Mouse (Mus musculus): ENCODE data around the gene Gpc4.

The Gpc4 gene

DNA sequence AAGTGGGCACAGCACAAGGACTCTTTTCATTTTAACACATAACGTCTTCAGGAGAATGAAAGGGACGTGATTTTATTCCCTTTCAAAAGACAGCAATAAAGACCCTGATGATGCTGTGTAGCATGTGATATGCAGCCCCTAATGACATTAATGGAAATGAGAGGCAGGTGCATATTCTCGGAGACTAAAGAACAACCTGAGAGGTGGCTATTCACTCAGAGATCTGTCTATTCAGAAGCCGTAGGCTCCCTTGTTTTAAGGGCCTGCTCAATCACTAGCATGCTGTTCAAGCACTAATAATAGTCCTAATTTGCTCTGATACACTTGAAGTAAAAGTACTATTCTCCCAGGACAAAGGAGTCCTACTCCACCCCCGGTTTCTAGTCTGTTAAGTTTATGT lies 27.0 kb downstream of the Gpc4 start:
- H3K4me3 ChIP-seq (replicated peaks; ENCODE audit: low read length) = no peak overlapping the region
- TF ChIP-seq NANOG (IDR thresholded peaks at IDR 0.05; ENCODE audit: borderline replicate concordance, low read length) (no peak), CTCF (conservative IDR thresholded peaks at IDR 0.05; ENCODE audit: low read length) (no peak), POU5F1 (IDR thresholded peaks at IDR 0.05; ENCODE audit: borderline replicate concordance, low read length) (no peak)
- H3K36me3 ChIP-seq (ENCODE audit: insufficient read depth, low read length) = no peaks in the 10 kb centered on the region
- peaks cover 13% of the 10 kb centered on the region; the same call in 1 of the 2 replicates for H3K4me1 ChIP-seq (replicated peaks; ENCODE audit: low read depth, low read length)
- H3K27me3 ChIP-seq (ENCODE audit: insufficient read depth, low read length) = no peaks in the 10 kb centered on the region
- no peaks in the 10 kb centered on the region for H3K9me3 ChIP-seq (ENCODE audit: low read length)

- no peak overlapping the region for H3K4me3 ChIP-seq (replicated peaks; ENCODE audit: low read length)
- TF ChIP-seq POU5F1 (IDR thresholded peaks at IDR 0.05; ENCODE audit: borderline replicate concordance, low read length) = no peak
- no peak for TF ChIP-seq CTCF (conservative IDR thresholded peaks at IDR 0.05; ENCODE audit: low read length)
- TF ChIP-seq NANOG (IDR thresholded peaks at IDR 0.05; ENCODE audit: borderline replicate concordance, low read length) = no peak
Observed at GRCm38 (mm10) chrX:52136525-52136924, 28.5 kb downstream of the Gpc4 start.

DNA sequence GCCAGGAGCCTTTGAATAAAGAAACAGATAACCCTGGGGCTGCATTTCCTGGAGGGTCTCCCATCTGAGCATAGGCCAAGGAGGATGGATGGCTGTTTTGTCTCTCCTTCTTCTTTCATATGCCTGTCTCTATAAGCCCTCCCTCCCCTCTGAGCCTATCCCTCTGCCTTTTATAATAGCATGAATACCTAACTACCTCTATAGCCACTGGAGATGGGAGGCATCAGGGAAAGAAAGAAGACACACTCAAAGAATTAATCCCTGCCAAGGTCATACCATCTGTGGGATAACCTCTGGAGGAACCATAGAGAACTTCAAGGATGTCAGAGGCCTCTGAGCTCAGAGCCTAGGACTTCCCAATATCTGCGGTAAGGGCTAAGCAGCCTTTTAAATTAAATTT lies 35.4 kb downstream of the Gpc4 start:
- Histone ChIP-seq H3K4me1 (replicated peaks; ENCODE audit: low read depth, low read length) (peaks cover 18% of the 10 kb centered on the region), H3K4me3 (replicated peaks; ENCODE audit: low read length) (no peak overlapping the region), H3K27me3 (ENCODE audit: insufficient read depth, low read length) (no peaks in the 10 kb centered on the region), H3K36me3 (ENCODE audit: insufficient read depth, low read length) (no peaks in the 10 kb centered on the region), H3K9me3 (ENCODE audit: low read length) (no peaks in the 10 kb centered on the region)
- TF ChIP-seq POU5F1 (IDR thresholded peaks at IDR 0.05; ENCODE audit: borderline replicate concordance, low read length) (no peak), NANOG (IDR thresholded peaks at IDR 0.05; ENCODE audit: borderline replicate concordance, low read length) (peak; percentile 77)

More at GRCm38 (mm10) chrX:52136525-52136924, 28.5 kb downstream of the Gpc4 start:
- Histone ChIP-seq H3K27me3 (ENCODE audit: insufficient read depth, low read length) (no peaks in the 10 kb centered on the region), H3K4me1 (replicated peaks; ENCODE audit: low read depth, low read length) (peaks cover 12% of the 10 kb centered on the region; the same call in 1 of the 2 replicates), H3K9me3 (ENCODE audit: low read length) (no peaks in the 10 kb centered on the region), H3K36me3 (ENCODE audit: insufficient read depth, low read length) (no peaks in the 10 kb centered on the region)

- Histone ChIP-seq H3K9me3 (ENCODE audit: low read length) (no peaks in the 10 kb centered on the region), H3K36me3 (ENCODE audit: insufficient read depth, low read length) (no peaks in the 10 kb centered on the region), H3K4me1 (replicated peaks; ENCODE audit: low read depth, low read length) (peaks cover 23% of the 10 kb centered on the region), H3K4me3 (replicated peaks; ENCODE audit: low read length) (no peak overlapping the region), H3K27me3 (ENCODE audit: insufficient read depth, low read length) (no peaks in the 10 kb centered on the region)
- TF ChIP-seq NANOG (IDR thresholded peaks at IDR 0.05; ENCODE audit: borderline replicate concordance, low read length) (no peak), POU5F1 (IDR thresholded peaks at IDR 0.05; ENCODE audit: borderline replicate concordance, low read length) (no peak), CTCF (conservative IDR thresholded peaks at IDR 0.05; ENCODE audit: low read length) (no peak)
Observed at GRCm38 (mm10) chrX:52128794-52129193, 36.3 kb downstream of the Gpc4 start.

- H3K27me3 ChIP-seq (ENCODE audit: insufficient read depth, low read length) = no peaks in the 10 kb centered on the region
- no peak overlapping the region for H3K4me3 ChIP-seq (replicated peaks; ENCODE audit: low read length)
- H3K9me3 ChIP-seq (ENCODE audit: low read length) = no peaks in the 10 kb centered on the region
- no peak for TF ChIP-seq NANOG (IDR thresholded peaks at IDR 0.05; ENCODE audit: borderline replicate concordance, low read length)
- TF ChIP-seq CTCF (conservative IDR thresholded peaks at IDR 0.05; ENCODE audit: low read length) = no peak
- no peak for TF ChIP-seq POU5F1 (IDR thresholded peaks at IDR 0.05; ENCODE audit: borderline replicate concordance, low read length)
- peaks cover 3% of the 10 kb centered on the region; the same call in 1 of the 2 replicates for H3K36me3 ChIP-seq (ENCODE audit: insufficient read depth, low read length)
- peaks cover 17% of the 10 kb centered on the region for H3K4me1 ChIP-seq (replicated peaks; ENCODE audit: low read depth, low read length)
Observed at GRCm38 (mm10) chrX:52113651-52114050, 51.4 kb downstream of the Gpc4 start.

GRCm38 (mm10) chrX:52109663-52110062 lies 55.4 kb downstream of the Gpc4 start:
- TF ChIP-seq POU5F1 (IDR thresholded peaks at IDR 0.05; ENCODE audit: borderline replicate concordance, low read length) (no peak), NANOG (IDR thresholded peaks at IDR 0.05; ENCODE audit: borderline replicate concordance, low read length) (no peak), CTCF (conservative IDR thresholded peaks at IDR 0.05; ENCODE audit: low read length) (no peak)
- Histone ChIP-seq H3K4me3 (replicated peaks; ENCODE audit: low read length) (no peak overlapping the region), H3K36me3 (ENCODE audit: insufficient read depth, low read length) (peaks cover 7% of the 10 kb centered on the region; the same call in 1 of the 2 replicates), H3K9me3 (ENCODE audit: low read length) (no peaks in the 10 kb centered on the region), H3K4me1 (replicated peaks; ENCODE audit: low read depth, low read length) (peaks cover 17% of the 10 kb centered on the region), H3K27me3 (ENCODE audit: insufficient read depth, low read length) (no peaks in the 10 kb centered on the region)

GRCm38 (mm10) chrX:52108966-52109365 lies 56.1 kb downstream of the Gpc4 start:
- peaks cover 7% of the 10 kb centered on the region; the same call in 1 of the 2 replicates for H3K36me3 ChIP-seq (ENCODE audit: insufficient read depth, low read length)
- no peaks in the 10 kb centered on the region for H3K9me3 ChIP-seq (ENCODE audit: low read length)
- peaks cover 17% of the 10 kb centered on the region for H3K4me1 ChIP-seq (replicated peaks; ENCODE audit: low read depth, low read length)
- no peak for TF ChIP-seq CTCF (conservative IDR thresholded peaks at IDR 0.05; ENCODE audit: low read length)
- TF ChIP-seq POU5F1 (IDR thresholded peaks at IDR 0.05; ENCODE audit: borderline replicate concordance, low read length) = no peak
- no peak for TF ChIP-seq NANOG (IDR thresholded peaks at IDR 0.05; ENCODE audit: borderline replicate concordance, low read length)
- no peaks in the 10 kb centered on the region for H3K27me3 ChIP-seq (ENCODE audit: insufficient read depth, low read length)
- no peak overlapping the region for H3K4me3 ChIP-seq (replicated peaks; ENCODE audit: low read length)

DNA sequence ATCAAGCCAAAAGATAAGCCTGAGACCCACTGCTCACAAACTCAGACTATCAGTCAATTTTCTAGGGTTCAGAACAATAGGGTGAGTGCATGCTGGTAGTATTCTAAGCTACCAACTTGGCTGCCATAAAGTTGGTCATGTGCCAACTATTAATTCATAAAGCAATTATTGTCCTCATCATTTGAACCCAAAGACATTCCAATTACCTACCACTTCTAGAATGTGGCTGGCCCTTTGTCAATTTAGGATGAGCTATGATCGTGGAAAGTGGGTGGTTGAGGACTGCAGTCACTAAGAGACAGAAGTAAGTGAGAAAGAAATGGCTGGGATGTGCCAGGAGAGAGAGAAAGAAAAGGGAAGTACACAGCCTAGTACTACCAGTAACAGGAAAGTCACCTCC lies 61.3 kb downstream of the Gpc4 start:
- no peaks in the 10 kb centered on the region for H3K9me3 ChIP-seq (ENCODE audit: low read length)
- no peak overlapping the region for H3K4me3 ChIP-seq (replicated peaks; ENCODE audit: low read length)
- TF ChIP-seq NANOG (IDR thresholded peaks at IDR 0.05; ENCODE audit: borderline replicate concordance, low read length) = no peak
- TF ChIP-seq POU5F1 (IDR thresholded peaks at IDR 0.05; ENCODE audit: borderline replicate concordance, low read length) = no peak
- TF ChIP-seq CTCF (conservative IDR thresholded peaks at IDR 0.05; ENCODE audit: low read length) = no peak

GRCm38 (mm10) chrX:52101940-52102339 lies 63.1 kb downstream of the Gpc4 start:
- H3K4me3 ChIP-seq (replicated peaks; ENCODE audit: low read length) = no peak overlapping the region
- H3K4me1 ChIP-seq (replicated peaks; ENCODE audit: low read depth, low read length) = no peaks in the 10 kb centered on the region
- H3K36me3 ChIP-seq (ENCODE audit: insufficient read depth, low read length) = 0 out of 2 replicates have a peak, but pooled peaks cover 3% of the 10 kb centered on the region
- TF ChIP-seq NANOG (IDR thresholded peaks at IDR 0.05; ENCODE audit: borderline replicate concordance, low read length) (no peak), POU5F1 (IDR thresholded peaks at IDR 0.05; ENCODE audit: borderline replicate concordance, low read length) (no peak), CTCF (conservative IDR thresholded peaks at IDR 0.05; ENCODE audit: low read length) (no peak)
- no peaks in the 10 kb centered on the region for H3K9me3 ChIP-seq (ENCODE audit: low read length)
- no peaks in the 10 kb centered on the region for H3K27me3 ChIP-seq (ENCODE audit: insufficient read depth, low read length)

More for the DNA sequence above, 61.3 kb downstream of the Gpc4 start:
- H3K36me3 ChIP-seq (ENCODE audit: insufficient read depth, low read length) = 0 out of 2 replicates have a peak, but pooled peaks cover 4% of the 10 kb centered on the region
- H3K27me3 ChIP-seq (ENCODE audit: insufficient read depth, low read length) = no peaks in the 10 kb centered on the region
- no peaks in the 10 kb centered on the region for H3K4me1 ChIP-seq (replicated peaks; ENCODE audit: low read depth, low read length)
